Mouse (Mus musculus) liver, adult (tissue): ENCODE data around the gene Tamm41.

ENCODE experiments used
- GATA4 ChIP-seq: IDR thresholded peaks from 2 replicates; pipeline ENCODE4 v1.6.1; 2014; ENCODE audit warnings: mild to moderate bottlenecking, low read length; ENCODE audit not compliant: insufficient replicate concordance

Tamm41 gene

DNA sequence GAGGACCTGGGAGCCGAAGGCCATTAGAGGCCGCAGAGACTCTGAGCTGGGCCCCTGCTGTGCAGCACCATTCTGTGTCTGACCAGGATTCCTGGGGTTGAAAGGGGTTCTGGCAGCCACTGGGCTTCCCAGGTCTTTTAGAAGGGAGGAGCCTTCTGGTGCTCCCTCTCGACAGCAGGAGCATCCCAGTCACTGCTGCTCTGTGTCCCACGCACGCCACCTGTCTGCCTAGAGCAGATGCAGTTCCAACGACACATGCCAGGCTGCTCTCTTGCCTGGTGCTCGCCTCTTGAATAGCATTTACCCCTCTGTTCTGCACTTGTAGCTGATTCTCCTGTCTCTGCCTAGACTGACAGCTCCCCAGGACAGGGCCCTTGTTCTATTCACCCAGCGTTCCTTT is 33.0 kb downstream of the Tamm41 start:
- TF ChIP-seq GATA4: no peak

GRCm38 (mm10) chr6:114998374-114999031 is 39.2 kb downstream of the Tamm41 start:
- no peak for TF ChIP-seq GATA4

- TF ChIP-seq GATA4: no peak
Observed at GRCm38 (mm10) chr6:114997471-114997870, 40.2 kb downstream of the Tamm41 start.

- no peak for TF ChIP-seq GATA4
Observed at GRCm38 (mm10) chr6:114996910-114997309, 40.8 kb downstream of the Tamm41 start.

- no peak for TF ChIP-seq GATA4
Observed at GRCm38 (mm10) chr6:114994079-114994478, 43.6 kb downstream of the Tamm41 start.

- no peak for TF ChIP-seq GATA4
Observed at GRCm38 (mm10) chr6:114993659-114994058, 44.0 kb downstream of the Tamm41 start.

DNA sequence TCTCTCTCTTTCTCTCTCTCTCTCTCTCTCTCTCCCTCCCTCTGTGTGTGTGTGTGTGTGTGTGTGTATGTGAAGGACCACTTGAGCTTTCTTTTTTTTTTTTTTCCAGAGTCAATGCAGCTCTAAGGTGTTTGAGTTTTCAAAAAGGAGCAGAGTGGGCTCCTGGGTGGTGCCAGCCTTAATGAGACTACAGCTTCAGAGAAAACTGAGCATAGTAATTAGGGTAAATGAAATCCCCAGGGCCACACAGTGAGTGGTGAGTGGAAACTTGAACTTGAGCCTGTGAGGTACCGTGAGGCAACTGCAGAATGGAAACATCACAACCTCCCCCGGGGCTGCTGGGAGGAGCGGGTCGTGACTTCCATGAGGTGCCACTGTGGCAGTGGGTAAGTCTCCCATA is 45.8 kb downstream of the Tamm41 start:
- no peak for TF ChIP-seq GATA4

DNA sequence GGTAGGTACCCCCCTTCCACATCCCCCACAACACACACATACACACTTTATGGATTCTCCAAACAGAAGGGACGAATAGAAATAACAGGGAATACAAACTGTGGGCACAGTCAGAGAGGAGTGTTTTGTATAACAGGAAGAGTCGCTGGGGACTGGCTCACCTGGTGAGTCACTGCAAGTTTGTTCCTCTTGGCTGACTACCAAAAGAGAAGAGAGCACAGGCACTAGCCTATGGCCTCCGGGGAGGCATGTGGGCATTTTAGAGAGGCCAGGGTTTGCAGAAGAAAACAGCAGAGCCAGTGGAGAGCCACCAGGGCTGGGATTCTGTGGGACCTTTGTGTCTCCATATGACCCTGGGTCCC is 49.1 kb downstream of the Tamm41 start:
- TF ChIP-seq GATA4: no peak

- TF ChIP-seq GATA4: no peak
Observed at GRCm38 (mm10) chr6:114987966-114988618, 49.6 kb downstream of the Tamm41 start.

- no peak for TF ChIP-seq GATA4
Observed at GRCm38 (mm10) chr6:114982671-114983070, 55.0 kb downstream of the Tamm41 start.

DNA sequence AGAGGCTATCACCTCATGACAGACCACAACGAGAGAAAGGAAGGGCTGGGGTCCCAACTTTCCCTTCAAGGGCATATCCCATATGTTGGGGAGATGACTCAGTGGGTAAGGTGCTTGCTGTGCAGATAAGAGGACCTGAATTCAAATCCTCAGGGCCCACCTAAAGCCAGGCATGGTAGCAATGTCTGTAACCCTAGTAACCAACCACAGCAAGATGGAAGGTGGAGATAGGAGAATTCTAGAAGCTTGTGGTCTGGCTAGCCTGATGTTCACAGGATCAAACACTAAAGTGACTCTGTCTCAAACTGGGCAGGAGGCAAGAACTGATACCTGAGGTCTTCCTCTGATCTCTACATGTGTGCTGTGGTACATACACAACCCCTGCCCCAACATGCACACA is 58.0 kb downstream of the Tamm41 start:
- TF ChIP-seq GATA4: no peak

DNA sequence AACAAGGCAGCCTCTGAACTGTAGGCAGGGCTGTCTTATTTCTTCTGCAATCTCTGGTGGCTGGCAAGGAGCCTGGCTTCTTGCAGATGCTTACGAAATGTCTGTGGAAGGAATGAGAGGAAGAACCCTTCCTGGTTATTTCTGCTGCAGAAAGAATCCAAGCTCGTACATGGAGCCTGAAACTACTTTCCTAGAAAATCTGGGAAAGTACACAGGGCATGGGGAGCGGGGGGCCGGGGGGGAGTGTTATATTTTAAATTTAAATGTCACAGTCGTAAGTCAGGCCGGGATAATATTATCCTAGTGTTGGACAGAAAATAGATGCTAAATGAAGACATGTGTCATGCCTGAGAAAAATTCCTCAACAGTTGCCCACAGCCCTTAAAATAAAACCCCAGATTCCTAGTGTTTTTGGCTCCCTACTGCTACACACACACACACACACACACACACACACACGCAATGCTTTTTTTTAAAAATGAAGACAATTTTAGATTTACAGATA is 60.7 kb downstream of the Tamm41 start:
- TF ChIP-seq GATA4: no peak

DNA sequence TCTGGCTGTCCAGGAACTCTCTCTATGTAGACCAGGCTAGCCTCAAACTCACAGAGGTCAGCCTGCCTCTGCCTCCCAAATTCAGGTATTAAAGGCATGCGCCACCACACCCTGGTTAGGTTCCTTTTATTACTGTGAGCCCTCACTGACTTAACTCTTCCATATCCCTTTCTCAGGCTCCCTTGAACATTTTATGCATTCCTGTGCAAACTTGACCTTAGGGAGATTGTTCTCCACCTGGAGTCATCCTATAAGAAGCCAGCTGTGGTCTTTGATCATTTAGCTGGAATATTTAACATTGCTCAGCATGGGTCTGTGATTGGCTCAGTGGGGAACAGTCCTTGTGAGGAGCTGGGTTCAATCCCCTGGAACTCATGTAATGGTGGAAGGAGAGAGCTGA is 63.3 kb downstream of the Tamm41 start:
- TF ChIP-seq GATA4: no peak

- no peak for TF ChIP-seq GATA4
Observed at GRCm38 (mm10) chr6:114972988-114973387, 64.7 kb downstream of the Tamm41 start.

DNA sequence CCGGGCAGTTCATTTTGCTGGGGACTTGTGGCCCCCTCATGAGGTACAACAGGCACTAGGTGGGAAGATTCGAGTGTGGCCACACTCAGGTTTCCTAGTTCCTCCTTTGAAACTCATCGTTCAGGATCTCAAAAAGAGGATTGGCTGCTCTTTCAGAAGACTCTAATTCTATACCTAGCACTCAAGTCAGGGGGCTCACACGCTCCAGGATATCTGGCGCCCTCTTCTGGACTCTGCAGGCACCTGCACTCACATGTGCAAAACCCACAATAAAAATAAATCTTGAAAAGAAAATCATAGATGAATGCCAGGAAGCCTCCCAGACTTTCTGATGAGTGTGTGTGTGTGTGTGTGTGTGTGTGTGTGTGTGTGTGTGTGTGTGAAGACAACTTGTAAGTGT is 66.8 kb downstream of the Tamm41 start:
- TF ChIP-seq GATA4: no peak

GRCm38 (mm10) chr6:114970386-114970785 is 67.3 kb downstream of the Tamm41 start:
- TF ChIP-seq GATA4: no peak
